Mouse (Mus musculus): ENCODE results near the gene Tm9sf4. TPM values are rescaled to one million over a fixed set of nuclear protein-coding genes. Genes with fewer than 3 reads are reported as not detected.

The Tm9sf4 gene
- polyA plus RNA-seq, 1 experiment from 2014 or later, result 59.4 TPM

DNA sequence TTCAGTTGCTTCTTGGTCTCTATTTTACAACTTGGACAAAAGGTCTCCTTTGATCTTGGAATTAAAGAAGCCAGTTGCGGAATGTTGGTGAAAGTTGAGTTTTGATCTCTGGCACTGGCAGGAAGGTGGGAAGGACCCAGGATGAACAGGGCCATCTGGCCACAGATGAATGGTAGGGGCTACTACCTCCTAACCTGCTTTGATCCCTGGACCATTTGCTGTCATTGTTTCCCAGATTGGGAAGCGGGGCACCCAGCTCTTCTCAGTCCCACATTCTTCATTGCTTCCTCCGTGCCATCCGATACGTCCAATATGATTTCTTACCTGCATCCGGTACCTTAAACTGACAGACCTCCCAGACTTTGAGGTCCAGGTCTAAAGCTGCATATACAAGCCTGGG, 6.0 kb downstream of the Tm9sf4 start:
- 46% methylated on average over 6 of the region's 6 CpGs for WGBS
- no peak for ATAC-seq
- Histone ChIP-seq H3K36me3 (ENCODE audit: poor library complexity, severe bottlenecking) (no peaks in the 10 kb centered on the region), H3K9ac (no peak overlapping the region), H3K9me3 (replicated peaks) (no peaks in the 10 kb centered on the region), H3K4me2 (no peak overlapping the region), H3K4me1 (peaks cover 15% of the 10 kb centered on the region), H3K4me3 (no peak overlapping the region), H3K27ac (no peak overlapping the region), H3K27me3 (peaks cover 44% of the 10 kb centered on the region)

DNA sequence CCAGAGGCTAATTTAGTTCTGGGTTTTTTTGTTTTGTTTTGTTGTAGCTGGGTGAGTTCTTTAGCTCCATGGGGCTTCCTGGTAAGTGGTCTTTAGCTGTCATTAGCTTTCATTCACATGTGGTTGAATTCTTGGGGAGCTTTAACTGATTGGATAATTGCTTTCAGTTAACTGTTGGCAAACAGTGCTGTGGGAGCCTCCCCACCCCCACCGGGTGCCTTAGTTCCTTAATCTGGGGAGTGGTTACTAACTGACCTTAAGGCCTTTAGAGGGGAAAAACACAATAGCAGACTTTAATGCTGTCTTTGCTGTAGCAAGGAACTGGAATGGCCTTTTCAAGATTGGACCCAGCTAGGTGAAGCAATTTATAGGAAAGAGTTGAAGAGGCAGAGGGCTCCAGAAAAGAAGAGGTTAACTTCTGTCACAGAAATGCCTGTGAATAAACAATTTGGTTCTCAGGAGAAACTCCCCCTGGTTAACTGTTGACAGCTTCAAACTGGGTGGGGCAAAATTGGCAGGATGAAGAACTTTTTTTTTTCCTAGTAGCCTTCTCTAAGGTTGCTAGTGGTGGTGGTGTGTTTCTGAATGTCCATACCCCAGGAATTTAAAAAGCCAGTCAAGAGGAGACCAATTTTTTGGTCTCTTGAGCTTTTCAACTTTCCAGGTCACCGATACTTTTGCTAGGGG, 7.2 kb downstream of the Tm9sf4 start:
- Histone ChIP-seq H3K9ac (no peak overlapping the region), H3K4me2 (no peak overlapping the region), H3K36me3 (ENCODE audit: poor library complexity, severe bottlenecking) (no peaks in the 10 kb centered on the region), H3K9me3 (replicated peaks) (no peaks in the 10 kb centered on the region), H3K4me3 (no peak overlapping the region), H3K4me1 (peaks cover 11% of the 10 kb centered on the region), H3K27ac (no peak overlapping the region), H3K27me3 (peaks cover 44% of the 10 kb centered on the region)
- no peak for ATAC-seq
- 10% methylated on average over 2 of the region's 2 CpGs for WGBS

DNA sequence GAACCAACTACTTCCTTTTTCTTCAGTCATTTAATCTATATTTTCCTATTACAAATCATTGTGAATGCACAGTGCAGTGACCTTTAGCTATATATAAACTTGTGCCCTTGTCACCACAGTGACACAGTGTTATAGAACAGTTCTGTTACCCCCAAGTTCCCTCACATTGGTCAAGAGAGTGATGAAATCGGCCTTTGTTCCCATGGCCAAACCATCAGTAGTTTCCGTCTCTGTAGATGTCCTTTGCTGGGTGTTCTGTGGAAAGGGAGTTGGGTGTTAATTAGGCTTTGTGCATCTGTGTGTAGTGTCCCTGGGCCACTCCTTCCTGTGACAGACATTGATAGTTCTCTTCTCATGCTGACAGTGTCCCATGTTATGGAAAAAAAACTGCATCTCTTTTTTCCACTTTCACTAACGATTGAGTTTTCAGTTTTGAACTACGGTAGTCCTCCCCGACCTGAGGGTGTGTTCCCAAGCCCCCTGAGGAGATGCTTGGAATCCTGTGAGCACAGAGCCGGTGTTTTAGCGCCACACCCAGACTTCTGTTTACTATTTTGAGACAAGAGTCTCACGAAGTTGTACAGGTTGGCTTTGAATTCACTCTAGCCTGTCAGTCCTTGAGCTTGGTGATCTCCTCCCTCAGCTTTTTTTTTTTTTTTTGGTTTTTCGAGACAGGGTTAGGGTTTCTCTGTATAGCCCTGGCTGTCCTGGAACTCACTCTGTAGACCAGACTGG, 9.6 kb downstream of the Tm9sf4 start:
- H3K36me3 ChIP-seq (ENCODE audit: poor library complexity, severe bottlenecking), result no peaks in the 10 kb centered on the region
- no peak overlapping the region for H3K4me2 ChIP-seq
- peaks cover 11% of the 10 kb centered on the region for H3K4me1 ChIP-seq
- no peak overlapping the region for H3K9ac ChIP-seq
- 89% methylated on average over 9 of the region's 9 CpGs for WGBS
- ATAC-seq, result no peak
- H3K27ac ChIP-seq, result no peak overlapping the region
- H3K4me3 ChIP-seq, result no peak overlapping the region
- peaks cover 36% of the 10 kb centered on the region for H3K27me3 ChIP-seq
- no peaks in the 10 kb centered on the region for H3K9me3 ChIP-seq (replicated peaks)

DNA sequence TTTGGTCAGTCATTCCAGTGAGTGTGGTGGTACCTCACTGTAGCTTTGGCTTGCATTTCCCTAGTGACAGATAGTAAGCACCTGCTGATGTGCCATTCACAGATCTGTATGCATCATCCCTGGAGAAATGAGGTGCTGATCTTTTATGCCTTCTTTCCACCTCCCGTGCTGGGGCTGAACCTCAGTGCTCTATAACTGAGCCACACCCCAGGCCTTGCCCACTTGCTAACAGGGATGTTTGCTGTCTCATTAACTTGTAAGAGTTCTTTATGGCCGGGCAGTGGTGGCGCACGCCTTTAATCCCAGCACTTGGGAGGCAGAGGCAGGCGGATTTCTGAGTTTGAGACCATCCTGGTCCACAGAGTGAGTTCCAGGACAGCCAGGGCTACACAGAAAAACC, 10.9 kb downstream of the Tm9sf4 start:
- WGBS, result 93% methylated on average over 5 of the region's 5 CpGs
- Histone ChIP-seq H3K9me3 (replicated peaks) (no peaks in the 10 kb centered on the region), H3K27ac (no peak overlapping the region), H3K4me2 (no peak overlapping the region), H3K4me1 (peaks cover 11% of the 10 kb centered on the region), H3K27me3 (peaks cover 24% of the 10 kb centered on the region), H3K36me3 (ENCODE audit: poor library complexity, severe bottlenecking) (no peaks in the 10 kb centered on the region), H3K9ac (no peak overlapping the region), H3K4me3 (no peak overlapping the region)
- no peak for ATAC-seq

DNA sequence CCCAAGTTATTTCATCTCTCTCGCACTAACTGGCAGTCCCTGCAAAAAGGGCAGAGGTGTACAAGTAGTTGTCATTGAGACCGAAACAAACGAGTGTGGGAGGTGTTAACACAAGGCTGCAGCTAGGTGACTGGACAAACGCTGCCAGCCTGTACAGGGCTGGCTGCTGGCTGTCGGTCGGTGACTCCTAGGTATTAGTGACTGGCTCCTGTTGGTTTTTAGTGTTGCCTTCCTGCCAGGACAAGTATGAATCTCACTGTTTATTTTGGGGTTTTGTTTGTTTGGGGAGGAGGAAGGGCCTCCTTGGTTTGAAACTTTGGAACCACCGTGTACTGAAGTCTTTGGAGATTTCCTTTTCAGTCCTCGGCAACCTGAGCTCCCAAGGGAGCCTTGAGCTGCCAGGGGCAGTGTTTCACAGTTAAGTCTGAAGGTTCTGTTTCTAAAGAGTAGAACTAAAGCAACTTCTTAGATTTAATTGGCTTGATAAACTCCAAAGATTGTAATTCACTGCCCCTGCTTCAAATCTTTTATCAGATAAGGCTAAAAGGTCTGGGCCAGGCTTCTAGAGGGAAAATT, 15.0 kb downstream of the Tm9sf4 start:
- Histone ChIP-seq H3K27me3 (no peaks in the 10 kb centered on the region), H3K9ac (no peak overlapping the region), H3K4me1 (no peaks in the 10 kb centered on the region), H3K4me3 (no peak overlapping the region), H3K4me2 (no peak overlapping the region), H3K9me3 (replicated peaks) (no peaks in the 10 kb centered on the region), H3K27ac (no peak overlapping the region), H3K36me3 (ENCODE audit: poor library complexity, severe bottlenecking) (peaks cover 16% of the 10 kb centered on the region)
- WGBS, result 83% methylated on average over 8 of the region's 8 CpGs
- ATAC-seq, result no peak

DNA sequence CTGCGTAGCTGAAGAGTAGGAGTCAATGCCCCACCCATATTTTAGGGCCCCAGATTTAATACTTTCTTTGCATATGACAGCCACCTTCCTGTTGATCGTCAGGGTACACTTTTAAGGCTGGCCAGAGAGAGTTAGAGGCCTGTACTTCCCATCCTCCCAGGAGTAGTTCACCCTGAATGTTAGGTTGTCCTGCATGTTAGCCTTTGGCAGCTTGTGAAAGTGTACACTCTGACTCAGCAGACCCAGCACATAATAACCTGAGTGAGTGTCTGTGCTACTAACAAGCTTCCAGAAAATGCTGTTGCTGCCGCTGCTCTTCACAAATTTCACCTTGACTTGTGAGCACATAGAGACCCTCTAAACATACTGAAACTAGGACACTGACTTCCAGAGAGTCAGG, 16.1 kb downstream of the Tm9sf4 start:
- Histone ChIP-seq H3K27me3 (no peaks in the 10 kb centered on the region), H3K4me2 (no peak overlapping the region), H3K36me3 (ENCODE audit: poor library complexity, severe bottlenecking) (peaks cover 25% of the 10 kb centered on the region), H3K27ac (no peak overlapping the region), H3K4me1 (no peaks in the 10 kb centered on the region), H3K9ac (no peak overlapping the region), H3K9me3 (replicated peaks) (no peaks in the 10 kb centered on the region), H3K4me3 (no peak overlapping the region)
- ATAC-seq, result no peak
- WGBS, result 93% methylated on average over 3 of the region's 3 CpGs

DNA sequence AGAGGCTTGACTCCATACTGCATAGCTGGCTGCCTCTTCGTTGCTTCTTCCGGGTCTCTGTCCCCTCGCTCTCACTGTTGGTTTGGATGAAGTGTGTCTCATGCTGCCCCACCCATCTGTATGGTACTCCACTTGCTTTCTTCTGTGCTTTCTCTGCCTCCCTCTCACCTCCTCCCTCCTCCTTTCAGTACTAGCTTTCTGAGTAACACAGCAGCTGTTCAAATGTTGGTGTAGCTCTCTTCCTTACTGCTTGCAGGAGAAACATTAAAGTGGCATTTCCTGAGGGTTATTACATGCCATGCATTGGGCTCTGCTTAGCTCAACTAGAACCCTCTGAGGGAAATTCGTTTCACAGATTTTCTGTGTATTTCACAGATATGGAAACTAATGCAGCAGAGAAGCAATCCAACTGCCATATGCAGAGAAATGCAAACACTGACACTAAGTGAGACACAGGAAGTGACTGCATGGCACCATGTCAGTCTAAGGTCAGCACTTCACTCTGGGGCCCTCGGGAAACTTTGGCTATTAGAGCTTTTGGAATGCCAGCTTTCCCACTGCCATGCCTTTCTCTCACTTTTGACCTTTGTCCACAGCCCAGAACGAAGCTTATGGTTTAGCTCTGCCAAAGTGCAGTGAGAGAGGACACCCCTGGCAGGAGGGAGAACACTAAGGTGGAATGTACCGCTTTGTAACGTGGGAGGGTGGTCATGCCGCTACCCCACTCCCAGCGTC, 18.2 kb downstream of the Tm9sf4 start:
- Histone ChIP-seq H3K4me3 (no peak overlapping the region), H3K4me1 (no peaks in the 10 kb centered on the region), H3K9me3 (replicated peaks) (no peaks in the 10 kb centered on the region), H3K36me3 (ENCODE audit: poor library complexity, severe bottlenecking) (peaks cover 46% of the 10 kb centered on the region), H3K27me3 (no peaks in the 10 kb centered on the region), H3K27ac (no peak overlapping the region), H3K9ac (no peak overlapping the region), H3K4me2 (no peak overlapping the region)
- 85% methylated on average over 10 of the region's 10 CpGs for WGBS
- ATAC-seq, result no peak

DNA sequence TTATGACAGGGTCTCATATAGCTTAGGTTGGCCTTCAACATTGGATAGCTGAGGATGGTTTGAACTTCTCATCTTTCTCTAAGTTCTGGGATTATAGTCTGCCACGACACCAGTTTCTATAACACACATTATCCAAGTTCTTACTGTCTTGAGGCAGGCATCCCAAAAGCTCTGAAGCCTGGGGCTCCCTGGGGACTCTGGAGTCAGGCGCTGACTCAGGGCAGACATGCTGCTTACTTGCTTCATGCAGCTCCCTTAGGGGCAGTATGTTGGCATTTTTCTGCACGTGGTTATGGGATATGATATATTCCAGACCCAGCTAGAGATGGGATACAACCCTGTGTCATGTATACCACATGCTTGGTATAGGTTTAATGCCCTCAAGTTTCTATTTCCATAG, 18.9 kb downstream of the Tm9sf4 start:
- no peak overlapping the region for H3K9ac ChIP-seq
- H3K27me3 ChIP-seq, result no peaks in the 10 kb centered on the region
- H3K36me3 ChIP-seq (ENCODE audit: poor library complexity, severe bottlenecking), result peaks cover 53% of the 10 kb centered on the region
- H3K27ac ChIP-seq, result no peak overlapping the region
- H3K4me2 ChIP-seq, result no peak overlapping the region
- no peaks in the 10 kb centered on the region for H3K4me1 ChIP-seq
- WGBS, result 95% methylated on average over 3 of the region's 3 CpGs
- H3K4me3 ChIP-seq, result no peak overlapping the region
- no peaks in the 10 kb centered on the region for H3K9me3 ChIP-seq (replicated peaks)
- no peak for ATAC-seq

DNA sequence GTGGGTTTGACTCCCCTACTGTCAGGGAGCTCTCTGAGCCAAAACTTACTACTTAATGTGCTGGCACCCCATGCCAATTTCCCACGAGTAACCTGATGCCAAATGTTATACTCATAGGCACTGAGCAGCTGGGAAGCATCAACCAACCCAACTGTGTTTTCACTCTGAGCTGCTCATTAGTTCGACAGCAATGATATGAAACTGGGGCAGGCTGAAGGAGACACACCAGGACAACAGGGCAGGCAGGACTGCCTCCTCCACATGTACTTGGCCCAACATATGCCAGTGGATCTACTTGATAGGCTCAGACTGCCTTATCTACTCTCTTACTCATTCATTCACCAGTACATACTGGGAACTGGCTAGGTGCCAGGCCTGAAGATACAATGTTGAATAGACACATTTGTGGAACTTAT, 25.1 kb downstream of the Tm9sf4 start:
- 70% methylated on average over 2 of the region's 2 CpGs for WGBS
- no peaks in the 10 kb centered on the region for H3K9me3 ChIP-seq (replicated peaks)
- no peaks in the 10 kb centered on the region for H3K27me3 ChIP-seq
- peak; percentile 55; the same call in 1 of the 2 replicates for ATAC-seq
- H3K36me3 ChIP-seq (ENCODE audit: poor library complexity, severe bottlenecking), result peaks cover 98% of the 10 kb centered on the region
- H3K27ac ChIP-seq, result no peak overlapping the region
- no peaks in the 10 kb centered on the region for H3K4me1 ChIP-seq
- no peak overlapping the region for H3K4me2 ChIP-seq
- H3K4me3 ChIP-seq, result no peak overlapping the region
- H3K9ac ChIP-seq, result no peak overlapping the region

DNA sequence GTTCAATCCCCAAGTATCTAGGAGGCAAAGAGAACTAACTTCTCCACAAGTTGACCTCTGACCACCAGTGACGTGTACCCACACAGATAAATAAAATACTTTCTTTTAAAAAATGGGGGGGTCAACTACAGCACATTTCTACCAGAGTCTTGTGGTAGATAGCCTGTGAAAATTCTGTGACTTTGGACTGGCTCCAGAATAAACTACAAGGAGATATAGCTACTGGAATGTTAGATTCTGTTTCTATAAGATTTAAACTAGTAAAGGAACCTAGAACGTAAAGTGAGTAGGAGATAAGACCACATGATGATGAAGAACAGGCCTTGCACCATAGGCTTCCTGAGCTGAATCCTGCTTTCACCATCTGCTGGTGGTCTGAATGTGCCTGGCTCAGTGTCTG, 26.7 kb downstream of the Tm9sf4 start:
- Histone ChIP-seq H3K9ac (no peak overlapping the region), H3K4me3 (no peak overlapping the region), H3K4me1 (no peaks in the 10 kb centered on the region), H3K36me3 (ENCODE audit: poor library complexity, severe bottlenecking) (peaks cover 100% of the 10 kb centered on the region), H3K4me2 (no peak overlapping the region), H3K9me3 (replicated peaks) (no peaks in the 10 kb centered on the region), H3K27ac (no peak overlapping the region), H3K27me3 (no peaks in the 10 kb centered on the region)
- WGBS, result 85% methylated on average over 2 of the region's 2 CpGs
- ATAC-seq, result no peak

DNA sequence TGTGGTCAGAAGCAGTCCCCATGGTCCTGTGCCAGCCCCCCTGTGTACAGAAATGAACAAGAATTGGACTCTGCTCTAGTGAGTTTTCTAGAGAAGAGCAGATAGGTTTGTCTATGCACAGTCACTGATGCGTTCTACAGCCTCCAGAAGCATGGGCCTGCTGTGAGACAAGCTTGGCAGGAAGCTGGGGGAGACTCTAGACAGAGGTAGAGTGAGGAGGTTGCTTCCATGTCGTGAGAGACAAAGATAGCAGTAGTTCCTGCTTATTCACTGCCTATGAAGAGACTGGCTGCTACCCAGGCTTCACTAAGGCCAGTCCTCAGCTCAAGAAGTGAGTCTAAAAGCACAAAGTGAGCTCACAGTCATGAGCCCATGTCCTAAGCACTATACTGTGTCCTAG, 30.1 kb downstream of the Tm9sf4 start:
- Histone ChIP-seq H3K27me3 (no peaks in the 10 kb centered on the region), H3K27ac (no peak overlapping the region), H3K36me3 (ENCODE audit: poor library complexity, severe bottlenecking) (peaks cover 93% of the 10 kb centered on the region), H3K4me1 (no peaks in the 10 kb centered on the region), H3K4me2 (no peak overlapping the region), H3K4me3 (no peak overlapping the region), H3K9ac (no peak overlapping the region), H3K9me3 (replicated peaks) (no peaks in the 10 kb centered on the region)
- ATAC-seq, result no peak
- WGBS, result 86% methylated on average over 2 of the region's 2 CpGs

DNA sequence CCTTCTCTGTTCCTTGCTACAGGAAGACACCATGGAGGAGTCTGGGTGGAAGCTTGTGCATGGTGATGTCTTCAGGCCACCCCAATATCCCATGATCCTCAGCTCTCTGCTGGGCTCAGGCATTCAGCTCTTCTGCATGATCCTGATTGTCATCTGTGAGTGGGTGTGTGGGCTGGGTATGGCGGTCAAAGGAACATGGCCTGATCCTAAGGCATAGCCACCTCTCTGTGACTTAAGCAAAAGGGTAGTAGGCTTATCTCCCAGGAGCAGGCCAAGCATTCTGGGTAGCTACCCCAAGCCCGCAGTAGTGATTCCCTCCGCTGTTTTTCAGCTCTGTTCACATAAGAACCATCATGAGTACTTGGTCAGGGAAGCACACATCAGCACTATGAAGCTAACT, 33.2 kb downstream of the Tm9sf4 start:
- Histone ChIP-seq H3K4me1 (no peaks in the 10 kb centered on the region), H3K4me3 (no peak overlapping the region), H3K36me3 (ENCODE audit: poor library complexity, severe bottlenecking) (peaks cover 87% of the 10 kb centered on the region), H3K27me3 (no peaks in the 10 kb centered on the region), H3K9ac (no peak overlapping the region), H3K9me3 (replicated peaks) (no peaks in the 10 kb centered on the region), H3K4me2 (no peak overlapping the region), H3K27ac (no peak overlapping the region)
- ATAC-seq, result no peak
- 98% methylated on average over 3 of the region's 3 CpGs for WGBS
